Mouse (Mus musculus) stomach, postnatal 0 days (tissue): Measurements from ENCODE around the gene Khk.

Source experiments
- CTCF ChIP-seq: IDR thresholded peaks from 2 replicates; pipeline ENCODE4 v1.5.1; 2016; ENCODE audit warnings: antibody characterized with exemption, low read depth, mild to moderate bottlenecking, moderate library complexity
- EP300 ChIP-seq: optimal IDR thresholded peaks from 2 replicates; pipeline ENCODE3; 2016; ENCODE audit warnings: antibody characterized with exemption

- TF ChIP-seq CTCF (no peak), EP300 (no peak)
These were observed 12.5 kb downstream of the Khk start for GRCm38 (mm10) chr5:30933705-30934104.
